Comparison of ENCODE assay signal across 20 mouse cellular contexts in the genomic region with DNA sequence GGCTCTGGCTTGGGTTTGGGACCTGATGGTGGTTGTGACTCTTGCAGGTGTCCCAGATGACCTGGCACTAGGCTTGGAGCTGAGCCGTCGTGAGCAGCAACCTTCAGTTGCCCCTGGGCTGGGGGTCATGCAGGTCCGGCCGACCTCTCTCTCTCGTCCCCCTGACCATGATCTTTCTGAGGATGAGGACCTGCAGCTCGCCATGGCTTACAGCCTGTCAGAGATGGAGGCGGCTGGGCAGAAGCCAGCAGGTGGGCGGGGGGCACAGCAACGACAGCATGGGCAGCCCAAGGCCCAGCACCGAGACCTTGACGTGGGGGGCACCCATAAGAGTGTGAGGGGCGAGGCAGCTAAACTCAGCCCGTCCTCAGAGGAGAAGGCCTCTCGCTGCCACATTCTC. TPM values are rescaled to one million over a fixed set of nuclear protein-coding genes. Genes with fewer than 3 reads are reported as not detected.
"Had no signal": no experiment of that assay in that cellular context is flagged by ENCODE, and none has a peak within 500 bp of the region (broad histone marks: within the 10 kb centered on the region; RNA-seq: fewer than 3 reads in every experiment).

No protein-coding gene starts in this region.

- H3K9ac ChIP-seq: neural tube, embryonic 15.5 days; stomach, embryonic 15.5 days had no signal

- H3K36me3 ChIP-seq: stomach, embryonic 15.5 days had no signal

- H3K4me2 ChIP-seq: neural tube, embryonic 15.5 days; stomach, embryonic 15.5 days had no signal

- H3K4me3 ChIP-seq: neural tube, embryonic 15.5 days; stomach, embryonic 15.5 days had no signal

- H3K9me3 ChIP-seq: neural tube, embryonic 15.5 days; stomach, embryonic 15.5 days had no signal

- H3K27me3 ChIP-seq: neural tube, embryonic 15.5 days; stomach, embryonic 15.5 days had no signal

- DNase-seq: retina, postnatal 1 day; right cerebral cortex, postnatal 14 days; right cerebral cortex, postnatal 25 days; right cerebral cortex, postnatal 4 days; spleen, adult 18-20 months; thymus, adult 18-20 months; thymus, adult 2 months; thymus, postnatal 14 days; thymus, postnatal 25 days; thymus, postnatal 36 days; thymus, postnatal 4 days had no signal

- H3K27ac ChIP-seq: neural tube, embryonic 15.5 days; stomach, embryonic 15.5 days; stomach, postnatal 0 days had no signal

RNA-seq across cellular contexts. Expression of gene A630095N17Rik, which starts 11.5 kb away (rescaled TPM):
- total RNA-seq: neutrophil, adult 5-6 weeks had no signal
- polyA plus RNA-seq: neural tube, embryonic 14.5 days; neural tube, embryonic 15.5 days; small intestine, adult 2 months; stomach, embryonic 14.5 days; stomach, embryonic 15.5 days; stomach, embryonic 16.5 days; thymus, adult 2 months; urinary bladder, adult 2 months had no signal

RNA-seq across cellular contexts. Expression of gene Ptprn, which starts 20.9 kb away (rescaled TPM):
- total RNA-seq: neutrophil, adult 5-6 weeks had no signal
